Mouse (Mus musculus) A20 (cell line): ENCODE measurements around the gene Rbm33.
A peak's percentile ranks its signal among the peaks of the same experiment; 100 is the strongest.

Experiments used
- DNase-seq: peaks from one replicate; pipeline ENCODE4 v3.0.0-alpha.2; 2011; ENCODE audit warnings: low read depth, low spot score

Gene Rbm33

GRCm38 (mm10) chr5:28323822-28324221 is 6.9 kb downstream of the Rbm33 start:
- DNase-seq, result peak; percentile 36

- DNase-seq, result no peak
Measured at GRCm38 (mm10) chr5:28324457-28324856, 7.5 kb downstream of the Rbm33 start.

GRCm38 (mm10) chr5:28329024-28329806 is 12.3 kb downstream of the Rbm33 start:
- DNase-seq, result peak; percentile 70

GRCm38 (mm10) chr5:28333731-28334130 is 16.8 kb downstream of the Rbm33 start:
- no peak for DNase-seq

- DNase-seq, result no peak
Measured at GRCm38 (mm10) chr5:28351857-28352513, 35.1 kb downstream of the Rbm33 start.

- DNase-seq, result no peak
Measured at GRCm38 (mm10) chr5:28355614-28356013, 38.7 kb downstream of the Rbm33 start.

GRCm38 (mm10) chr5:28360745-28361144 is 43.8 kb downstream of the Rbm33 start:
- no peak for DNase-seq

- DNase-seq, result no peak
Measured at GRCm38 (mm10) chr5:28368056-28368455, 51.1 kb downstream of the Rbm33 start.

GRCm38 (mm10) chr5:28370836-28371235 is 53.9 kb downstream of the Rbm33 start:
- DNase-seq, result no peak

GRCm38 (mm10) chr5:28372172-28372664 is 55.3 kb downstream of the Rbm33 start:
- no peak for DNase-seq

GRCm38 (mm10) chr5:28373498-28374427 is 56.8 kb downstream of the Rbm33 start:
- no peak for DNase-seq

GRCm38 (mm10) chr5:28377299-28377698 is 60.4 kb downstream of the Rbm33 start:
- DNase-seq, result no peak

- DNase-seq, result no peak
Measured at GRCm38 (mm10) chr5:28382289-28382688, 65.4 kb downstream of the Rbm33 start.

GRCm38 (mm10) chr5:28386783-28387182 is 69.9 kb downstream of the Rbm33 start:
- no peak for DNase-seq

GRCm38 (mm10) chr5:28387531-28388179 is 70.7 kb downstream of the Rbm33 start:
- no peak for DNase-seq

GRCm38 (mm10) chr5:28388184-28388583 is 71.3 kb downstream of the Rbm33 start:
- peak; percentile 57 for DNase-seq

GRCm38 (mm10) chr5:28390189-28390588 is 73.3 kb downstream of the Rbm33 start:
- DNase-seq, result no peak

- DNase-seq, result no peak
Measured at GRCm38 (mm10) chr5:28397344-28397743, 80.4 kb downstream of the Rbm33 start.

- no peak for DNase-seq
Measured at GRCm38 (mm10) chr5:28398736-28399135, 81.8 kb downstream of the Rbm33 start.

- no peak for DNase-seq
Measured at GRCm38 (mm10) chr5:28399451-28400115, 82.7 kb downstream of the Rbm33 start.

GRCm38 (mm10) chr5:28402756-28403155 is 85.8 kb downstream of the Rbm33 start:
- DNase-seq, result no peak
